In the genomic region with DNA sequence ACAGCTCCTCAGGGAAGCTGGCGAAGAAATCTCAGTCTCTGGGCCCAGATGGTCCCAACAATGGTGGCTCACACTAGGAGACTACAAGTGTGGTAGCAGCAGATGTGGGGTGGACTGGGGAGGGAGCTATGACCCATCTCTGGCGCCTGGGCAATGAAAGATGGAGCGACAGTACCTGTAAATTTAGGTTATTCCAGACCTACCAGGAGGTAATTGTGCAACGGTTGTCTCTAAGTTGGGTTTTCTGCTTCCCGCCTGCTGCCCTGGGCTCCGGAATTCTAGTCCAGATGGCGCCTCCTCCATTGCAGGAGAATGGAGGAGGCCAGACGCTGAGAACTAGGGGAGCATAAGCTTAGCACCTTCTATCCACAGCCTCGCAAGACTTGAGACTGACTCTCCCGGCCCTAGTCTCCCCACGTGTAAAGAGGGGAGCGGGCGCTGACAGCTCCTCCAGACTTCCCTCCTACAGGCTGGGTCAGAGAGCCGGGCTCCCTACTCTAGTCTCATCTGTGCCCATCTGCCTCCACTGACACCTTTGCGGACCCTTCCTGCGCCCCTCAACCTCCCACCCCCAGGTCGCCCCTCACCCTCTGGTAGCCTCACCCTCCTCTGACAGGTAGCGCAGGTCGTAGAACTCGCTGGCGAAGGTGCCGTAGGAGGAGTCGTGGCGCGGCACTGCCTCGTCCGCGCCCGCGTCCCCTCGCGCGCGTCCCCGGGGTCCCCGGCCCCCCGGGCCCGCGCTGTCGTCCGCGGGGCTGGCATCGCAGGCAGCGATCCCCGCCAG, we compare ENCODE assay signal across 8 mouse cellular contexts. TPM values are rescaled to one million over a fixed set of nuclear protein-coding genes. Genes with fewer than 3 reads are reported as not detected.
DNase-seq lines count a peak whose midpoint lies in the region; ATAC-seq and TF ChIP-seq lines count a peak whose summit lies in the region.

No protein-coding gene starts in this region.

- intact Hi-C loops in heart, postnatal 25 days (cut with DNase I) = no loop called here
- intact Hi-C loops in left cerebral cortex, postnatal 36 days (cut with DNase I) = loop anchor here (5.0 kb wide), 1 partner anchor 42 kb away; the partner anchor contains the start of gene Tmem245

- TF ChIP-seq CTCF in olfactory bulb, adult 2 months (IDR thresholded peaks at IDR 0.05; ENCODE audit: insufficient read depth, low read depth, low read length) = 0 out of 2 replicates have a peak, but pooled peaks have one; percentile 3

- no peaks in the 10 kb centered on the region for H3K36me3 ChIP-seq in heart, embryonic 10.5 days
- H3K36me3 ChIP-seq in forebrain, embryonic 15.5 days = no peaks in the 10 kb centered on the region

- TF ChIP-seq POLR2A in olfactory bulb, adult 2 months (IDR thresholded peaks at IDR 0.05; ENCODE audit: insufficient read depth, low read depth, low read length) = no peak

- peaks cover 9% of the 10 kb centered on the region for H3K4me1 ChIP-seq in heart, embryonic 10.5 days
- no peaks in the 10 kb centered on the region for H3K4me1 ChIP-seq in brown adipose tissue, adult 24 weeks (ENCODE audit: control insufficient read depth, insufficient read depth, insufficient read length, low read length)
- peaks cover 11% of the 10 kb centered on the region for H3K4me1 ChIP-seq in forebrain, embryonic 15.5 days
- peaks cover 9% of the 10 kb centered on the region for H3K4me1 ChIP-seq in olfactory bulb, adult 2 months (ENCODE audit: control insufficient read depth, insufficient read depth, low read length)

- peak; percentile 85 for ATAC-seq in forebrain, embryonic 15.5 days (replicated peaks)
- ATAC-seq in megakaryocyte-erythroid progenitor cell, adult 5-6 weeks (replicated peaks; ENCODE audit: low FRiP score, low TSS enrichment, poor library complexity, severe bottlenecking) = no peak

- H3K4me2 ChIP-seq in forebrain, embryonic 15.5 days (replicated peaks) = peak overlapping the region; percentile 73

- peak overlapping the region; percentile 80 for H3K4me3 ChIP-seq in heart, embryonic 10.5 days
- peak overlapping the region; percentile 45 for H3K4me3 ChIP-seq in brown adipose tissue, adult 24 weeks (ENCODE audit: insufficient read depth, low read depth, low read length)
- peak overlapping the region; percentile 68 for H3K4me3 ChIP-seq in forebrain, embryonic 15.5 days
- peak overlapping the region; percentile 96 for H3K4me3 ChIP-seq in olfactory bulb, adult 2 months (ENCODE audit: insufficient read depth, low read depth, low read length)

- 2% methylated on average over 45 of the region's 45 CpGs for WGBS in heart, embryonic 10.5 days
- WGBS in forebrain, embryonic 15.5 days = 1% methylated on average over 45 of the region's 45 CpGs
- 3% methylated on average over 45 of the region's 45 CpGs for WGBS in olfactory bulb, adult 2 months

- no peak for DNase-seq in heart, embryonic 10.5 days (ENCODE audit: low spot score)
- DNase-seq in heart, postnatal 25 days (ENCODE audit: low spot score) = no peak
- DNase-seq in left cerebral cortex, postnatal 36 days (ENCODE audit: low spot score in 2 of 2) = peak; percentile 49 to 76
- DNase-seq in testis, postnatal 14 days (ENCODE audit: low spot score) = no peak

- no peaks in the 10 kb centered on the region for H3K9me3 ChIP-seq in heart, embryonic 10.5 days
- no peaks in the 10 kb centered on the region for H3K9me3 ChIP-seq in forebrain, embryonic 15.5 days

- peak overlapping the region; percentile 74 for H3K27ac ChIP-seq in heart, embryonic 10.5 days
- H3K27ac ChIP-seq in brown adipose tissue, adult 24 weeks (replicated peaks; ENCODE audit: low read depth, low read length) = no peak overlapping the region
- H3K27ac ChIP-seq in forebrain, embryonic 15.5 days (replicated peaks) = peak overlapping the region; percentile 88
- peak overlapping the region; percentile 58 for H3K27ac ChIP-seq in olfactory bulb, adult 2 months (ENCODE audit: insufficient read depth, low read depth, low read length)

- peak overlapping the region; percentile 80 for H3K9ac ChIP-seq in forebrain, embryonic 15.5 days (replicated peaks)

- H3K27me3 ChIP-seq in heart, embryonic 10.5 days (ENCODE audit: insufficient read depth, poor library complexity, severe bottlenecking) = peaks cover 68% of the 10 kb centered on the region
- no peaks in the 10 kb centered on the region; the same call in 1 of the 2 replicates for H3K27me3 ChIP-seq in forebrain, embryonic 15.5 days

RNA-seq across cellular contexts. Expression of gene Frrs1l, which starts 0.6 kb away (rescaled TPM):
- 0.11 and 0.17 TPM in 2 replicates for polyA plus RNA-seq in heart, embryonic 10.5 days (2016; fragmentation: Nextera tagmentation; extraction: Ambion mirVana)
- total RNA-seq in heart, postnatal 25 days (2021) = under 1 TPM in 1 of 2 experiments, not detected in 1; 0.05 TPM
- polyA plus RNA-seq in brown adipose tissue, adult 24 weeks (2012; ENCODE audit: insufficient read depth, insufficient read length, missing spikeins) = not detected in 2 replicates
- 20.3 and 23.5 TPM in 2 replicates for polyA plus RNA-seq in forebrain, embryonic 15.5 days (2015; fragmentation: Nextera tagmentation; extraction: Ambion mirVana)
- 100 to 1,000 TPM; 194 to 206 TPM for total RNA-seq in left cerebral cortex, postnatal 36 days (2021)
- polyA plus RNA-seq in olfactory bulb, adult 2 months (2012; ENCODE audit: insufficient read depth, insufficient read length, low replicate concordance, missing spikeins) = not detected in 2 replicates
- not detected in 2 replicates for total RNA-seq in megakaryocyte-erythroid progenitor cell, adult 5-6 weeks (2014; fragmentation: Nextera tagmentation)
- not detected in 2 replicates for total RNA-seq in megakaryocyte-erythroid progenitor cell, adult 5-6 weeks (2017)

RNA-seq across cellular contexts. Expression of gene Tmem245, which starts 42.4 kb away (rescaled TPM):
- 14.0 and 23.1 TPM in 2 replicates for polyA plus RNA-seq in heart, embryonic 10.5 days (2016; fragmentation: Nextera tagmentation; extraction: Ambion mirVana)
- total RNA-seq in heart, postnatal 25 days (2021) = 10 to 100 TPM; 56.5 to 58.1 TPM
- 7.4 and 17.2 TPM in 2 replicates for polyA plus RNA-seq in brown adipose tissue, adult 24 weeks (2012; ENCODE audit: insufficient read depth, insufficient read length, missing spikeins)
- polyA plus RNA-seq in forebrain, embryonic 15.5 days (2015; fragmentation: Nextera tagmentation; extraction: Ambion mirVana) = 8.9 and 9.0 TPM in 2 replicates
- total RNA-seq in left cerebral cortex, postnatal 36 days (2021) = 10 to 100 TPM; 39.5 to 42.0 TPM
- not detected in 2 replicates for polyA plus RNA-seq in olfactory bulb, adult 2 months (2012; ENCODE audit: insufficient read depth, insufficient read length, low replicate concordance, missing spikeins)
- 9.0 and 11.8 TPM in 2 replicates for total RNA-seq in megakaryocyte-erythroid progenitor cell, adult 5-6 weeks (2014; fragmentation: Nextera tagmentation)
- total RNA-seq in megakaryocyte-erythroid progenitor cell, adult 5-6 weeks (2017) = 4.7 and 6.1 TPM in 2 replicates

Comparison
In these comparisons a context has a peak if more than half of its experiments do, and no peak if none do; other contexts are left out.
1. DNase-seq: peak in left cerebral cortex, postnatal 36 days (2 of 2); none in heart, embryonic 10.5 days (single experiment), heart, postnatal 25 days (single experiment) and testis, postnatal 14 days (single experiment).
2. H3K4me3 ChIP-seq: peak in every context shown above with its lines; median percentile 96 in olfactory bulb, adult 2 months; 80 in heart, embryonic 10.5 days; 68 in forebrain, embryonic 15.5 days; 45 in brown adipose tissue, adult 24 weeks.
3. RNA of gene Frrs1l, which starts 0.6 kb away (polyA plus RNA-seq): not detected in olfactory bulb, adult 2 months and 20.3 to 23.5 TPM in forebrain, embryonic 15.5 days; 0.11 to 0.17 TPM in heart, embryonic 10.5 days and not detected in brown adipose tissue, adult 24 weeks; every median in the first group is over 10 times any median in the second.